Mouse (Mus musculus) bone marrow, adult 2 months (tissue): ENCODE measurements around the gene Disp3.

Experiments
- CTCF ChIP-seq: fragments of 200-500 bp; IDR thresholded peaks from 2 replicates; pipeline ENCODE4 v1.5.1; 2011; ENCODE audit warnings: low read length, control low read depth; ENCODE audit not compliant: control insufficient read depth, insufficient read depth
- POLR2A ChIP-seq: fragments of 200-500 bp; IDR thresholded peaks from 2 replicates; pipeline ENCODE4 v1.6.1; 2011; ENCODE audit warnings: low read depth, mild to moderate bottlenecking, control low read depth, low read length, borderline replicate concordance; ENCODE audit not compliant: control insufficient read depth

- TF ChIP-seq POLR2A (no peak), CTCF (no peak)
Observed at GRCm38 (mm10) chr4:148286226-148287031, 1.3 kb downstream of the Disp3 start.
